Mouse (Mus musculus) layer of hippocampus, postnatal 10 days (tissue): ENCODE data around the gene Vmn1r235. TPM values are rescaled to one million over a fixed set of nuclear protein-coding genes. Genes with fewer than 3 reads are reported as not detected.
"Not testable (repeated sequence)": the region's sequence is repeated elsewhere in the genome, so short reads cannot be mapped to it uniquely, and the experiment has no call there.

Source experiments
- DNase-seq, 2 experiments: peaks; one replicate each; pipeline ENCODE4 v3.0.0; 2021; ENCODE audit warnings: low spot score in 2 of 2
- long read RNA-seq: library from polyadenylated mRNA; stranded (forward); transcript quantifications from one replicate; pipeline ENCODE4 v2.0.0, GENCODE M21; 2023
- microRNA-seq, 2 experiments: library from miRNA; unstranded; fragments of <30 nt; microRNA quantifications; one replicate each; pipeline ENCODE4 v1.2.0; 2021
- total RNA-seq, 2 experiments: library from RNA; stranded (reverse); gene quantifications; 2 replicates each; pipeline ENCODE4 v1.2.3; 2021

Gene Vmn1r235
- not detected for total RNA-seq
- long read RNA-seq, result 0 reads

GRCm38 (mm10) chr17:21256111-21256510 lies at the start of gene Vmn1r235:
Vmn1r235 (plus strand) TSS chr17:21256411.
- no peak for DNase-seq

- DNase-seq, result not testable (repeated sequence)
Observed at GRCm38 (mm10) chr17:21211081-21211480, 45.1 kb upstream of the Vmn1r235 start.

GRCm38 (mm10) chr17:21225787-21226186 lies 30.4 kb upstream of the Vmn1r235 start, which contains the start of gene Vmn1r234:
Vmn1r234 (plus strand) TSS chr17:21226087.
- DNase-seq, result no peak

- DNase-seq, result peak; percentile 57 to 62
Observed at GRCm38 (mm10) chr17:21231654-21232053, 24.6 kb upstream of the Vmn1r235 start.

- DNase-seq, result peak; percentile 30 to 50
Observed at GRCm38 (mm10) chr17:21272103-21272502, 15.9 kb downstream of the Vmn1r235 start.

GRCm38 (mm10) chr17:21282642-21283041 lies 26.4 kb downstream of the Vmn1r235 start, which contains the start of gene Vmn1r236:
Vmn1r236 (plus strand) TSS chr17:21282942.
- no peak for DNase-seq

- DNase-seq, result no peak
Observed at GRCm38 (mm10) chr17:21284395-21284794, 28.2 kb downstream of the Vmn1r235 start.

- no peak for DNase-seq
Observed at GRCm38 (mm10) chr17:21289695-21290094, 33.5 kb downstream of the Vmn1r235 start.

GRCm38 (mm10) chr17:21311565-21311964 lies 55.4 kb downstream of the Vmn1r235 start, which contains the start of gene Vmn1r237:
Vmn1r237 (plus strand) TSS chr17:21311865.
- no peak for DNase-seq

Small RNA genes lying within 50 kb of the gene (microRNA-seq; reads per million reads assigned to microRNA genes)
- gene Gm26384, result 0 reads per million in 2 experiments

Other genes starting within 250 kb of the Vmn1r235 start
- gene Zfp160, start 247.5 kb upstream of the Vmn1r235 start, total RNA-seq, result 10 to 100 TPM; 24.8 to 27.2 TPM
- not detected for gene Vmn1r234, start 30.3 kb upstream of the Vmn1r235 start, total RNA-seq
- not detected for gene Vmn1r236, start 26.5 kb downstream of the Vmn1r235 start, total RNA-seq
- not detected for gene Vmn1r237, start 55.5 kb downstream of the Vmn1r235 start, total RNA-seq
- gene Zfp677, start 127.3 kb downstream of the Vmn1r235 start, total RNA-seq, result 1 to 10 TPM; 2.1 TPM
- gene Zfp54, start 166.8 kb downstream of the Vmn1r235 start, total RNA-seq, result 1 to 10 TPM; 1.6 TPM
- 1 to 10 TPM; 3.3 to 3.5 TPM for gene Zfp51, start 194.0 kb downstream of the Vmn1r235 start, total RNA-seq
- 1 to 10 TPM; 4.9 to 5.4 TPM for gene Zfp53, start 232.6 kb downstream of the Vmn1r235 start, total RNA-seq